Mouse (Mus musculus): ENCODE measurements around the gene Fam122b. TPM values are rescaled to one million over a fixed set of nuclear protein-coding genes. Genes with fewer than 3 reads are reported as not detected.
A peak's percentile ranks its signal among the peaks of the same experiment; 100 is the strongest.
"Not testable (repeated sequence)": the region's sequence is repeated elsewhere in the genome, so short reads cannot be mapped to it uniquely, and the experiment has no call there.

Gene Fam122b
- 5.1 and 5.8 TPM in 2 replicates for polyA plus RNA-seq (2012; rRNA removed)

DNA sequence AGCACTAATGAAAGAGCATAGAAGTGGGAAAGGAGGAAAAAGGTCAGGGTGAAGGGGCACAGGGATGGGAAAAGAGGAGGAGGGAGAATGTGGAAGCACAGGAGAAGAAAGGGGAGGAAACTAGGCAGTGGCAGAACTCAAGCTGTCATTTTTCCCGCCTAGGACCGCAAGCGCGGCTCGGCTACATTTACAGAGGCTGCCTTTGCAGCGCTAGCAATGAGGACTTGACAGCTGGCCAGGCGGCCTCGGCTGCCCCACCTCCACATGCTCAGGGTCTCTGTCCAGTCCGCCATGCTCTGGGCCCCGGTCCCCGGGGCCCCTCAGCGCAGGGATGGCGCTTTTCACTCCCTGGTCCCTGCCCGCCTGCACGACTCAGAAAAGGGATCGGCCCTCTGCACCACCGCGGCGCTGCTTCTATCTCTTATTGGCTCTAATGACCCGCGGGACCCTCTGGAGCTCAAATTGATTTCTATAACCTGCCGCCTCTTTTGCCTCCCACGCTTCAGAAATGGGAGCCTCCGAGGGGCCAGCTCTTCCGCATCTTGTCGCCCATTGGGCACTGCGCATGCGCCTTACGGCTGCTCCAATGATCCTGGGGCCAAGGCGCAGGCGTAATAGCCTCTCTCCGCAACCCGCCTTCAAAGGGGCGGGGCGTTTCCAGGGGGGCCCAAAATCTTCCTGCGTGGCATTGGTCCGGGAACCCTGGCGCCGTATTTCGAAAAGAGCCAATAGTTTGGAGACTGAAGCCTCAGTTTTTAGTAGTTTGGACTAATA is at the start of gene Fam122b:
TSS of gene Fam122b (minus strand) at position 517 of the 774 bp plus-strand sequence.
- 9% methylated on average over 40 of the region's 40 CpGs for WGBS
- peak; percentile 89 to 90 for DNase-seq
- Histone ChIP-seq H3K27ac (ENCODE audit: insufficient read depth, low read length) (no peak within 1 kb of the TSS), H3K4me1 (ENCODE audit: control insufficient read depth, insufficient read depth, low read length) (0 out of 2 replicates have a peak, but pooled peaks cover 4% of the 10 kb centered on the region), H3K4me3 (replicated peaks; ENCODE audit: insufficient read depth, low read depth, low read length) (peak within 1 kb of the TSS; percentile 89), H3K27me3 (ENCODE audit: control insufficient read depth, insufficient read depth, low read length) (no peaks in the 10 kb centered on the region)
- peak; percentile 45; the same call in 1 of the 2 replicates for TF ChIP-seq POLR2A (IDR thresholded peaks at IDR 0.05; ENCODE audit: borderline replicate concordance, insufficient read depth, low read length)
- no peak for TF ChIP-seq CTCF (IDR thresholded peaks at IDR 0.05; ENCODE audit: borderline replicate concordance, insufficient read depth, low read depth, low read length)

DNA sequence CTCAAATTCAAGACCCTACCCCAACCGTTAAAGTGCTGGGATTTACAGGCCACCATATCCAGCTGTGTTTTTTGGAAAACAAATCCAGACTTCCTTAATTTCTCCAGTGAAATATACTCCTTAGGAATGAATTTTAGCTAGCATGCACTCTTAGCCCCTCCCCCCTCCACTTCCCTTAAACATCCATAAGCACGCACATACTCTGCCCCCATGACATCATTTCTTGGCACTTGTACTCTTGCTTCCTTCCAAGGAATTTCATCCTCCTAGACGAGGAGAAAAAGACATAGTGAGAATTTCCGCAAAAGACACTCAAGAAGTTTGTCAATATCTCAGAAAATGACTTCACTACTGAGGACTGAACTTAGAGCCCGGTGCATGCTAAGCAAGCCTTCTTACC is 18.3 kb upstream of the Fam122b start:
- H3K27me3 ChIP-seq (ENCODE audit: control insufficient read depth, insufficient read depth, low read length), result no peaks in the 10 kb centered on the region
- no peaks in the 10 kb centered on the region for H3K4me1 ChIP-seq (ENCODE audit: control insufficient read depth, insufficient read depth, low read length)
- DNase-seq, result no peak
- TF ChIP-seq CTCF (IDR thresholded peaks at IDR 0.05; ENCODE audit: borderline replicate concordance, insufficient read depth, low read depth, low read length) (no peak), POLR2A (IDR thresholded peaks at IDR 0.05; ENCODE audit: borderline replicate concordance, insufficient read depth, low read length) (no peak)
- H3K27ac ChIP-seq (ENCODE audit: insufficient read depth, low read length), result no peak overlapping the region
- no peak overlapping the region for H3K4me3 ChIP-seq (replicated peaks; ENCODE audit: insufficient read depth, low read depth, low read length)
- 58% methylated on average over 5 of the region's 5 CpGs for WGBS

DNA sequence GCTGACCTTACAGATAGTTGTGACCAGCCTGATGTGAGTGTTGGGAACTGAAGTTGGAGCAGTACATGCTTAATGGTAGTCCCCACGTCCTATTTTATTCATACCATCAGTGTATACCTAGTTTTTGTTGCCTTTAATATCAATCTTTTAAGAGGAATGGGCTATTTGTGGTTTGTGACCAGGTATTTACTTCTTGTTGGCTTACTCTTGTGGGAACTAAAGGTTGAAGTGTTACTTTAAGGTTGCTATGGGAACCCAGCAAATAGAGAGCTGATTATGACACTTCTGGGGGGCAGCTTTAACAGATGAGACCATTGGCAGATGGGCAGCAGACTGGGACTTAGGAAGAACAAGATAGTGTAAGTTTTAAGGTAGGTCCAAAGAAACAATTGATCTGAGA is 3.5 kb upstream of the Fam122b start, which contains the start of gene Fam122c:
TSS of gene Fam122c (plus strand) at position 301 of the 400 bp plus-strand sequence.
- TF ChIP-seq CTCF (IDR thresholded peaks at IDR 0.05; ENCODE audit: borderline replicate concordance, insufficient read depth, low read depth, low read length) (no peak), POLR2A (IDR thresholded peaks at IDR 0.05; ENCODE audit: borderline replicate concordance, insufficient read depth, low read length) (no peak)
- 42% methylated on average over 1 of the region's 1 CpGs for WGBS

DNA sequence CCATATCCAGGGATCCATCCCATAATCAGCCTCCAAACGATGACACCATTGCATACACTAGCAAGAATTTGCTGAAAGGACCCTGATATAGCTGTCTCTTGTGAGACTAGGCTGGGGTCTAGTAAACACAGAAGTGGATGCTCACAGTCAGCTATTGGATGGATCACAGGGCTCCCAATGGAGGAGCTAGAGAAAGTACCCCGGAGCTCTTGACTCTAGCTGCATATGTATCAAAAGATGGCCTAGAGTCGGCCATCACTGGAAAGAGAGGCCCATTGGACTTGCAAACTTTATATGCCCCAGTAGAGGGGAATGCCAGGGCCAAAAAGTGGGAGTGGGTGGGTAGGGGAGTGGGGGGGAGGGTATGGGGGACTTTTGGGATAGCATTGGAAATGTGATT is 2.0 kb upstream of the Fam122b start:
- not testable (repeated sequence) for H3K4me1 ChIP-seq (ENCODE audit: control insufficient read depth, insufficient read depth, low read length); H3K27ac ChIP-seq (ENCODE audit: insufficient read depth, low read length); H3K4me3 ChIP-seq (replicated peaks; ENCODE audit: insufficient read depth, low read depth, low read length); DNase-seq; H3K27me3 ChIP-seq (ENCODE audit: control insufficient read depth, insufficient read depth, low read length)
- 81% methylated on average over 3 of the region's 3 CpGs for WGBS

More for the DNA sequence above, 3.5 kb upstream of the Fam122b start, which contains the start of gene Fam122c:
- Histone ChIP-seq H3K4me1 (ENCODE audit: control insufficient read depth, insufficient read depth, low read length) (0 out of 2 replicates have a peak, but pooled peaks cover 4% of the 10 kb centered on the region), H3K27ac (ENCODE audit: insufficient read depth, low read length) (no peak within 1 kb of the TSS), H3K27me3 (ENCODE audit: control insufficient read depth, insufficient read depth, low read length) (no peaks in the 10 kb centered on the region), H3K4me3 (replicated peaks; ENCODE audit: insufficient read depth, low read depth, low read length) (no peak within 1 kb of the TSS)
- no peak for DNase-seq

DNA sequence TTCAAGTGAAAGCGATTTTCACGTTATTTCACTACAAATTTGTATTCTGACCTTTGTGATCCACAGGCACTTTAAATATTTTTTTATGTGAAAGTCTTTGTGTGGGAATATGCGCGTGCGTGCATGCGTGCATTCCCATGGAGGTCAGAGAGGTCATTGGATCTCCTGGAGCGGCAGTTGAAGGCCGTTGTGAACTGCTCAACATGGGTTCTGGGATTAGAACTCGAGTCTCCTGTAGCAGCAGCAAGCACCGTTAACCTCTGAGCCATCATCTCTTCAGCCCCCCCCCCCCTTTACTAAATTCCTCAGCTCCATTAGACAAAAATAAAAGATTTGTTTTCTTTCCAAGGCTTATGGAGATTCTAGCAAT is 443 bp upstream of the Fam122b start:
- no peak overlapping the region for H3K27ac ChIP-seq (ENCODE audit: insufficient read depth, low read length)
- no peaks in the 10 kb centered on the region for H3K27me3 ChIP-seq (ENCODE audit: control insufficient read depth, insufficient read depth, low read length)
- peak overlapping the region; percentile 25 for H3K4me3 ChIP-seq (replicated peaks; ENCODE audit: insufficient read depth, low read depth, low read length)
- TF ChIP-seq POLR2A (IDR thresholded peaks at IDR 0.05; ENCODE audit: borderline replicate concordance, insufficient read depth, low read length), result no peak
- TF ChIP-seq CTCF (IDR thresholded peaks at IDR 0.05; ENCODE audit: borderline replicate concordance, insufficient read depth, low read depth, low read length), result no peak
- H3K4me1 ChIP-seq (ENCODE audit: control insufficient read depth, insufficient read depth, low read length), result 0 out of 2 replicates have a peak, but pooled peaks cover 4% of the 10 kb centered on the region
- 16% methylated on average over 10 of the region's 10 CpGs for WGBS
- DNase-seq, result no peak

GRCm38 (mm10) chrX:53268856-53269255 is 749 bp downstream of the Fam122b start:
- Histone ChIP-seq H3K4me1 (ENCODE audit: control insufficient read depth, insufficient read depth, low read length) (0 out of 2 replicates have a peak, but pooled peaks cover 4% of the 10 kb centered on the region), H3K27me3 (ENCODE audit: control insufficient read depth, insufficient read depth, low read length) (no peaks in the 10 kb centered on the region), H3K4me3 (replicated peaks; ENCODE audit: insufficient read depth, low read depth, low read length) (peak overlapping the region; percentile 89), H3K27ac (ENCODE audit: insufficient read depth, low read length) (no peak overlapping the region)
- DNase-seq, result peak; percentile 44 to 53
- WGBS, result 2% methylated on average over 9 of the region's 10 CpGs
- TF ChIP-seq CTCF (IDR thresholded peaks at IDR 0.05; ENCODE audit: borderline replicate concordance, insufficient read depth, low read depth, low read length) (no peak), POLR2A (IDR thresholded peaks at IDR 0.05; ENCODE audit: borderline replicate concordance, insufficient read depth, low read length) (no peak)

DNA sequence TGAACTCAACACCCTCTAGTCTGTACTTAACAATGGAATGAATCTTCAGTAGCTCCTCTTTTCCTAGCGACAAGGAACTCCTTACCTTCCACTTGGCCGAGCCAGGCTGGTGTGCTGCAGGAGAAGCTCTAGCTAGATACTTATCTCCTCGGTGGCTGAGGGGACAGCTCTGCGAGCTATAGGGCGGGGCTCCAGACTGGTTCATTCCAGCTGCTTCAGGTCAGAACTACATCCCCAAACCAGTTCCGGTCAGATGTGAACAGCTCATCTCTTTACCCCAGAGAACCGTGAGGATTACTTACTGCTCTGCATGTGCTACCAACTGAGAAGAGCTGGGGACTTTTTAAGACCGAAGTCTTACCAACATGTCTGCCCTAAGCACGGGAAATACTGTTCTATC is 3.4 kb downstream of the Fam122b start:
- H3K27me3 ChIP-seq (ENCODE audit: control insufficient read depth, insufficient read depth, low read length), result no peaks in the 10 kb centered on the region
- DNase-seq, result no peak
- 73% methylated on average over 9 of the region's 9 CpGs for WGBS
- H3K27ac ChIP-seq (ENCODE audit: insufficient read depth, low read length), result no peak overlapping the region
- no peak overlapping the region for H3K4me3 ChIP-seq (replicated peaks; ENCODE audit: insufficient read depth, low read depth, low read length)
- TF ChIP-seq POLR2A (IDR thresholded peaks at IDR 0.05; ENCODE audit: borderline replicate concordance, insufficient read depth, low read length), result no peak
- H3K4me1 ChIP-seq (ENCODE audit: control insufficient read depth, insufficient read depth, low read length), result 0 out of 2 replicates have a peak, but pooled peaks cover 4% of the 10 kb centered on the region

GRCm38 (mm10) chrX:53255195-53255594 is 14.4 kb downstream of the Fam122b start:
- H3K4me1 ChIP-seq (ENCODE audit: control insufficient read depth, insufficient read depth, low read length), result no peaks in the 10 kb centered on the region
- TF ChIP-seq POLR2A (IDR thresholded peaks at IDR 0.05; ENCODE audit: borderline replicate concordance, insufficient read depth, low read length) (no peak), CTCF (IDR thresholded peaks at IDR 0.05; ENCODE audit: borderline replicate concordance, insufficient read depth, low read depth, low read length) (no peak)
- no peak overlapping the region for H3K4me3 ChIP-seq (replicated peaks; ENCODE audit: insufficient read depth, low read depth, low read length)
- DNase-seq, result no peak
- no peak overlapping the region for H3K27ac ChIP-seq (ENCODE audit: insufficient read depth, low read length)
- H3K27me3 ChIP-seq (ENCODE audit: control insufficient read depth, insufficient read depth, low read length), result no peaks in the 10 kb centered on the region

All from cerebellum, adult 2 months (tissue).